Mouse (Mus musculus) C2C12 (cell line): ENCODE data around the gene Mrm2. TPM values are rescaled to one million over a fixed set of nuclear protein-coding genes. Genes with fewer than 3 reads are reported as not detected.

ENCODE experiments used
- H3K27me3 ChIP-seq: one replicate; pipeline ENCODE4 v1.6.1; 2011; ENCODE audit not compliant: control insufficient read depth, insufficient read depth, insufficient read length
- H3K36me3 ChIP-seq: one replicate; pipeline ENCODE4 v1.6.1; 2011; ENCODE audit not compliant: control insufficient read depth, insufficient read depth
- H3K4me3 ChIP-seq: one replicate; pipeline ENCODE4 v1.5.1; 2011; ENCODE audit warnings: mild to moderate bottlenecking, control low read depth; ENCODE audit not compliant: poor library complexity, insufficient read depth, severe bottlenecking
- H3K79me2 ChIP-seq: one replicate; pipeline ENCODE4 v1.6.1; 2011; ENCODE audit not compliant: control insufficient read depth, insufficient read depth
- H3K79me3 ChIP-seq: one replicate; pipeline ENCODE4 v1.6.1; 2011; ENCODE audit warnings: low read depth, control low read depth
- H3ac ChIP-seq: one replicate; pipeline ENCODE3; 2011; ENCODE audit warnings: low read depth; ENCODE audit not compliant: control insufficient read depth, insufficient read length
- CEBPB ChIP-seq: IDR thresholded peaks from one replicate; pipeline ENCODE4 v1.6.1; 2011; ENCODE audit warnings: low read depth, mild to moderate bottlenecking, control low read depth, moderate library complexity
- CTCF ChIP-seq: IDR thresholded peaks from one replicate; pipeline ENCODE4 v1.5.1; 2011; ENCODE audit not compliant: control insufficient read depth, insufficient read depth, insufficient read length
- MYOG ChIP-seq: IDR thresholded peaks from one replicate; pipeline ENCODE4 v1.6.1; 2011; ENCODE audit not compliant: control insufficient read depth, insufficient read length; ENCODE audit errors: extremely low read depth
- polyA plus RNA-seq: library from polyadenylated mRNA; unstranded; fragments of >200 nt; fragmentation: generic; extraction: Trizol; gene quantifications from one replicate; pipeline ENCODE4 v1.2.1, GENCODE M21; 2012; ENCODE audit warnings: missing spikeins

The Mrm2 gene
- polyA plus RNA-seq, 1 experiment = 11.1 TPM

DNA sequence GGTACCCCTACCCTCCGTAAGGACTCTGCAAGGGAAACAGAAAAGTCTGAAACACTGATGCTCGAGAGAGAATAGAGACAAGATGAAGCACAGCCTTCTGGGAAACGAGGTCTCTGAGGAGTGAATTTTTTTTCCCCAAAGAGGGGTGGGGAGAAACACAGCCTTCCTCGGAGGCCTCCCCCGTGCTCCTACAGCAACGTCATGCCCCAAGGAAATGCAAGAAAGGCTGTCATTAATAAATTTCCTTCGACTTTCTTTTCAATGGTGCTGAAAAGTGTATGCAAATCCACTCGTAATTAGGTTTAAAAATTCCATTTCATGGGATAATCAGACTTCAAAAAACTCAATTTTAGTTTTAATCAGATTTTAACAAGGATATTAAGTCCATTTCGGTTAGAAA is 51.5 kb downstream of the Mrm2 start:
- Histone ChIP-seq H3K79me2 (no peaks in the 10 kb centered on the region), H3K36me3 (peaks cover 20% of the 10 kb centered on the region), H3K27me3 (no peaks in the 10 kb centered on the region), H3ac (no peak overlapping the region), H3K4me3 (no peak overlapping the region), H3K79me3 (no peaks in the 10 kb centered on the region)
- TF ChIP-seq CTCF (no peak), CEBPB (no peak), MYOG (no peak)

Other genes starting within 250 kb of the Mrm2 start
- 51.5 TPM for gene Mad1l1, start 10.3 kb downstream of the Mrm2 start, polyA plus RNA-seq
- gene Nudt1, start 10.2 kb downstream of the Mrm2 start, polyA plus RNA-seq = 37.7 TPM
- 37.1 TPM for gene Snx8, start 57.4 kb upstream of the Mrm2 start, polyA plus RNA-seq
- 331 TPM for gene Eif3b, start 87.4 kb upstream of the Mrm2 start, polyA plus RNA-seq
- 0.01 TPM for gene Gm4869, start 113.7 kb upstream of the Mrm2 start, polyA plus RNA-seq
- 14.7 TPM for gene Chst12, start 173.7 kb upstream of the Mrm2 start, polyA plus RNA-seq
- gene Grifin, start 233.2 kb upstream of the Mrm2 start, polyA plus RNA-seq = not detected